Mouse (Mus musculus) ES-Bruce4 (cell line): ENCODE results near the gene Adgrg1.

ENCODE experiments used
- CTCF ChIP-seq: IDR thresholded peaks from one replicate; pipeline ENCODE4 v1.8.1; 2011; ENCODE audit warnings: low read depth, low read length
- POLR2A ChIP-seq: IDR thresholded peaks from one replicate; pipeline ENCODE4 v1.8.1; 2011; ENCODE audit warnings: low read length; ENCODE audit not compliant: insufficient read depth

DNA sequence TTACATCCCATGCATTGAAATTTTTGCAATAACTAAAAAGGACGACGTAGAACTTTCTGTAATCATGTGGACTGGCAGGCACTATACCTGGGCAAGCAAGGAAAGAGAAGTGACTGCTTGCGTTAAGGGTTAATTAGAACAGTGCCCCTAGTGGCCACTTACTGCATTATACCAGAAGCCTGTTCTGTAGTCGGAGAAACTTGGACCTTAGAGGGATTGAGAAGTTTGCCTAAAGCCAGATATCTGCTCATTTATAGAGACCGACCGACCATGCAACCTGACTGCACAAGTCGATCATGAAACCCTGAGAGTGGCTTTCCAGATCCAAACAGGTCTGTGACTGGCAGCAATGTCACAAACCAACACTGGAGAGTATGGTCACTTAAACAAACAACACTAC lies 8.0 kb upstream of the Adgrg1 start:
- no peak for TF ChIP-seq POLR2A
- no peak for TF ChIP-seq CTCF
